Mouse (Mus musculus): ENCODE measurements around the gene Tmem248. TPM values are rescaled to one million over a fixed set of nuclear protein-coding genes. Genes with fewer than 3 reads are reported as not detected.

Gene Tmem248
- polyA plus RNA-seq, 1 experiment = 46.4 TPM

DNA sequence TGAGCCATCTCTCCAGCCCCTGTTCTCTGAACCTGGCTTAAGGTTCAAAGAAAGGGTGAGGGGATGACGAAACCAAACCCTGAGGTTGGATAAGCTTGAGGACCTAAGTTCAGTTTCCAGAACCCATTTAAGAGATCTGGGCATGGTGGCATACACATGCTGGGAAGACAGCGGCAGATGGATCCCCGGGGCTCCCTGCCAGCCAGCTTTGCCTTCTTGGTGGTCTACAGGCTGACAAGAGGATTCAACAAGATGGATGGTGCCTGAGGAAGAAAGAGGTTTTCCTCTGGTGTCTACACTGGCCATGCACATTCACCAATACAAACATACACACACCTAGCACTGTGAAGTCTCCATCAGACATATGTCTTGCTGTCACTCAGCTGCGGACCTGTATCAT lies 76.1 kb downstream of the Tmem248 start:
- Histone ChIP-seq H3K4me1 (ENCODE audit: control insufficient read depth, insufficient read depth, low read length) (no peaks in the 10 kb centered on the region), H3K4me3 (replicated peaks; ENCODE audit: extremely low read depth, low read depth, low read length) (no peak overlapping the region)
- 85% methylated on average over 4 of the region's 4 CpGs for WGBS
- no peak for DNase-seq
- TF ChIP-seq POLR2A (IDR thresholded peaks at IDR 0.05; ENCODE audit: borderline replicate concordance, extremely low read depth, low read depth, low read length) (no peak), CTCF (IDR thresholded peaks at IDR 0.05; ENCODE audit: insufficient read depth, low read length) (no peak)

Other genes with a start within 250 kb of the Tmem248 start
- 39.0 and 44.8 TPM in 2 replicates for gene Gusb, start 214.0 kb upstream of the Tmem248 start, polyA plus RNA-seq (2012; rRNA removed)
- 22.1 and 27.3 TPM in 2 replicates for gene Asl, start 187.8 kb upstream of the Tmem248 start, polyA plus RNA-seq (2012; rRNA removed)
- gene Crcp, start 187.8 kb upstream of the Tmem248 start, polyA plus RNA-seq (2012; rRNA removed) = 9.4 and 12.9 TPM in 2 replicates
- 24.4 and 24.5 TPM in 2 replicates for gene Tpst1, start 143.8 kb upstream of the Tmem248 start, polyA plus RNA-seq (2012; rRNA removed)
- gene Kctd7, start 72.2 kb upstream of the Tmem248 start, polyA plus RNA-seq (2012; rRNA removed) = 11.2 and 12.0 TPM in 2 replicates
- 24.3 and 32.2 TPM in 2 replicates for gene Rabgef1, start 45.3 kb upstream of the Tmem248 start, polyA plus RNA-seq (2012; rRNA removed)
- gene Sbds, start 38.4 kb downstream of the Tmem248 start, polyA plus RNA-seq (2012; rRNA removed) = 41.9 and 45.4 TPM in 2 replicates
- 7.0 and 8.0 TPM in 2 replicates for gene Tyw1, start 38.5 kb downstream of the Tmem248 start, polyA plus RNA-seq (2012; rRNA removed)
- gene Caln1, start 152.4 kb downstream of the Tmem248 start, polyA plus RNA-seq (2012; rRNA removed) = 0.01 TPM in 1 of 2 replicates, not detected in the other
- not detected in 2 replicates for gene A330070K13Rik, start 167.6 kb downstream of the Tmem248 start, polyA plus RNA-seq (2012; rRNA removed)

Measured in lung, adult 2 months (tissue).